Mouse (Mus musculus): ENCODE results near the gene Haus5. TPM values are rescaled to one million over a fixed set of nuclear protein-coding genes. Genes with fewer than 3 reads are reported as not detected.

Haus5 gene
- total RNA-seq (2021) = 1 to 10 TPM; 4.5 to 5.0 TPM
- long read RNA-seq, experiment 1, partial matches to known transcripts = 0 of 7 reads
- long read RNA-seq, experiment 1, other reads (novel, unspliced or antisense) = 3 of 7 reads
- long read RNA-seq, experiment 2, partial matches to known transcripts = 1 of 5 reads
- long read RNA-seq, experiment 2, other reads (novel, unspliced or antisense) = 2 of 5 reads

- peak; percentile 88 to 94 for DNase-seq (ENCODE audit: low spot score in 2 of 2)
These were observed at the start of gene Haus5 for GRCm38 (mm10) chr7:30664529-30665200. Haus5 (minus strand) TSS chr7:30664994.

DNA sequence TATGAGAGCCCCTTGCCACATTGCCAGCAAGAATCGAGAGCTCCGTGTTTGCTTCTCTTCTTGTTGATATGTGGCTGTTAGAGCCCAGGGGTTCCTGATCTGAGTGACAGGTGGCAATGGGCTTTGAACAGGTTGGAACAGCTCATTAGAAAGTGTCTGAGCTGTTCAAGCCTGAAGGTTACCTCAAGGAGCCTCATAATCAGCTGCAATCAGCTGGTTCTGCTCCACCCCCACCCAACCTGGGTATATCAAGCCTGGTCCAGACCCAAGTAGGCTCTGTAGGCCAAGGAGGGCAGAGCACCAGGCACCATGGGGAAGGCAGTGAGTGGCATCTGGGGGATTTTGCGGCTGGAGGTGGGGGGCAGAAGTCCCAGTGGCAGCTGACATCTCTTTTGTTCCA lies 47.1 kb upstream of the Haus5 start, which contains the start of gene Atp4a:
Gene Atp4a (plus strand): TSS at position 268 of the 400 bp plus-strand sequence.
- DNase-seq (ENCODE audit: low spot score in 2 of 2) = no peak

DNA sequence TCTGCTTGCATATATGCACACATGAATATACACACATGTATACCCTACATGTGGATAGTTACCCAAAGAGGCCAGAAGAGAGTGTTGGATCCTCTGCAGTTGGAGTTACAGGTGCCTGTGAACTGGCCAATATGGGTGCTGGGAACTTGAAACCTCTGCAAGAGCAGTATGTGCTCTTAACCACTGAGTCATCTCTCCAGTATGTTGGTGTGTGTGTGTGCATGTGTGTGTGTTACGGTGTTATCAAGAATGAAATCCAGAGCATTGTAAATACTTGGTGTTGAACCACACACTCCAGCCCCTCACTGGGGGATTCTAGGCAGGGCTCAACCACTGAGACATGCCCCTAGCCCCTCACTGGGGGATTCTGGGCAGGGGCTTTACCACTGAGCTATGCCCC lies 42.6 kb upstream of the Haus5 start:
- no peak for DNase-seq (ENCODE audit: low spot score in 2 of 2)

DNA sequence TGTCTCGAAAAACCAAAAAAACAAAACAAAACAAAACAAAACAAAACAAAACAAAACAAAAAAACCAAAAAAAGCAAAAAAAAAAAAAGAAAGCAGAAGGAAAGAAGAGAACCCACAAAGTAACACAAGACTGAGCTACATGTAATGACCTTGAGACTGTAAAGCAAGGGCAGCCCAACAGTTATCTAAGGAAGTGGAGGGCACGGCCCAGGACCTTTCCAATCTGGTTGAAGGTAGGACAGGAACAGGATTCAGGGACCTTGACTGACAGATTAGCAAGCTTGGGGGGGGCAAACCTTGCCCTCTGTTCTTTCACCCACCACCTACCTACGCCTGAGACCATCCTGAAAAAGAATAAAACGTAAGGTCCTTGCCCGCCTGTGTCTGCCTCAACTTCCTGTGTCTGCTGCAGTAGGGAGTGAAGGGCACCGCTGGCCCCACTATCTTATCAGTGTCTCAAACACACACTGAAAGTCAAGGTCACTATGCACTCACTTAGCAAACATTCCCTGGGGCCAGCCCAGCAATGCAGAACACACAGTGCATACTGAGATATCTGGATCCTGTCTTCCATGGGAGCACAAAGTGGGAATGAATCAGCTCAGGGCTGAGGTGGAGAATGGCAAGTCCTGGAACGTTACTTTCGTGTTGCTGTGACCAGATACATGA lies 41.6 kb upstream of the Haus5 start:
- DNase-seq (ENCODE audit: low spot score in 2 of 2) = no peak

GRCm38 (mm10) chr7:30698589-30698988 lies 33.8 kb upstream of the Haus5 start, which contains the start of gene 2200002J24Rik:
2200002J24Rik (plus strand) TSS chr7:30698926.
- DNase-seq (ENCODE audit: low spot score in 2 of 2) = no peak

DNA sequence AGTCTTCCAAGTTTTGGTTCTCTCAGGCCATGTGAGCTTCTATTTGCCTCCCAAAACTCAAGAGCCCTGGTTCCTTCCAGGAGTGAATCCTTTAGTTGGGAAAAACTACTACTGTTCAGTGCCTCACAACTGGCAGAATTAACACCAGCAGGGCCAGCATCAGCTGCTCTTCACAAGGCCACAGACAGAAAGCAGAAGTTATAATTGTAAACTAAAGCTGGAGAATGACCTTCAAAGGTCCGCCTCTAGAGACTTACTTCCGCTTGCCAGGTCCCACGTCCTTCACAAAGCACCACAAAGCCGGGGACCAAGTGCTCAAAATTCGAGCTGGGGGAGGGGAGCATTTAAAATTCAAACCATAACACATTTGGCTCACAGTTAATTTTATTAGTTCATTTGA lies 33.3 kb upstream of the Haus5 start:
- no peak for DNase-seq (ENCODE audit: low spot score in 2 of 2)

- DNase-seq (ENCODE audit: low spot score in 2 of 2) = no peak
These were observed 23.5 kb upstream of the Haus5 start for GRCm38 (mm10) chr7:30688325-30688724.

DNA sequence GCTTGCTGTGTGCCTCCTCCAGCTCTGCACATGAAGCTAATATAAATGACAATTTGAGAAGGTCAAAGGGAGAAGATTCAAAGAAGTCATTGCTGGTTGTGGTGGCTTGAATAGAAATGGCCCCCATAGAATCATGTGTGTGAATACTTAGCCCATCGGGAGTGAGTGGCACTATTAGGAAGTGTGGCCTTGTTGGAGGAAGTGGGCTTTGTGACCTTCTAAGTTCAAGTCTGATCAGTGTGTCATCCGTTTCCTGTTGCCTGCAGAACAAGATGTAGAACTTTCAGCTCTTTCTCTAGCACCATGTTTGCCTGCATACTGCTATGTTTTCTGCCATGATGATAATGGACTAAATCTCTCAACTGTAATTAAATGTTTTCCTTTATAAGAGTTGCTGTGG lies 18.6 kb upstream of the Haus5 start:
- no peak for DNase-seq (ENCODE audit: low spot score in 2 of 2)

DNA sequence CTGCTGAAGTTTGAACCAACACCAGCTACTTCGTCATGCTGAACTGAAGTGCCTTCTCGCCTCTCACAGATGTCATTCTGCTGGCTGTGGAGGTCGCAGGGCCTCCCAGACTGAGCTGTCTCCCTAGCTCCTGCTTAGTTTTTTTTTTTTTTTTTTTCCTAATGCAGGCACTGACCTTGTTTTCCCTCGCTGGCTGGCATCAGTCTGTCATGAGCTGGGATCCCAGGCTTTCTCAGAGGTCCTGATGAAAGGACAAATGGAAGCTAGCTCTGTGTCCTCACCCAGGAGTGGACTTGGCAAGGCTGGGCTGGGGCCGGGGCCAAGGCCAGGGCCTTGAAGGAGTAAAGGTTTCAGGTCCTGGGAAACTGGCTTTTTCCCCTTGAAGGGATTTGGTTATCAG lies 17.1 kb upstream of the Haus5 start:
- no peak for DNase-seq (ENCODE audit: low spot score in 2 of 2)

- DNase-seq (ENCODE audit: low spot score in 2 of 2) = peak in 1 of 2 experiments; percentile 25
These were observed 13.6 kb upstream of the Haus5 start for GRCm38 (mm10) chr7:30678263-30678975.

DNA sequence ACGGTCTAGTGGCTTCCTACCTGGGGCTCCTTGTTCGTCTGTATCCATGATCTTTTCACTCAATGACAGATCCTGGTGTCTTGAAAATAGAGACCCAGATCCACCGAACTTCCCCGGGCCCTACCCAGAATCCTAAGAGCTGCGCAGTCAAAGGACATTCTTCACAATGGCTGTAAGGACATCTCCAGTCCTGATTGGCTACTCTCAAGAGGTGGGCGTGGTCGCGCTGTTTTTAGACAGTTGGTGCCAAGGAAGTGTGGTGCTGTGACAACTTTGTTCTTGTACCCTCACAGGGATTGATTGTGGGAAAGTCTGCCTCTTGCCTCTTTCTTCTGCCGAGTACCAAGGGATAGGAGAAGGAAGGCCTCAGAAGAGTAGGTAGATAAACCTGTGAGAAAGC lies 6.7 kb upstream of the Haus5 start, which contains the start of gene Pmis2:
Gene Pmis2 (minus strand): TSS at position 126 of the 400 bp plus-strand sequence.
- no peak for DNase-seq (ENCODE audit: low spot score in 2 of 2)

- no peak for DNase-seq (ENCODE audit: low spot score in 2 of 2)
These were observed 4.4 kb upstream of the Haus5 start for GRCm38 (mm10) chr7:30669229-30669628.

- peak in 1 of 2 experiments; percentile 12 for DNase-seq (ENCODE audit: low spot score in 2 of 2)
These were observed 527 bp upstream of the Haus5 start for GRCm38 (mm10) chr7:30665321-30665720.

DNA sequence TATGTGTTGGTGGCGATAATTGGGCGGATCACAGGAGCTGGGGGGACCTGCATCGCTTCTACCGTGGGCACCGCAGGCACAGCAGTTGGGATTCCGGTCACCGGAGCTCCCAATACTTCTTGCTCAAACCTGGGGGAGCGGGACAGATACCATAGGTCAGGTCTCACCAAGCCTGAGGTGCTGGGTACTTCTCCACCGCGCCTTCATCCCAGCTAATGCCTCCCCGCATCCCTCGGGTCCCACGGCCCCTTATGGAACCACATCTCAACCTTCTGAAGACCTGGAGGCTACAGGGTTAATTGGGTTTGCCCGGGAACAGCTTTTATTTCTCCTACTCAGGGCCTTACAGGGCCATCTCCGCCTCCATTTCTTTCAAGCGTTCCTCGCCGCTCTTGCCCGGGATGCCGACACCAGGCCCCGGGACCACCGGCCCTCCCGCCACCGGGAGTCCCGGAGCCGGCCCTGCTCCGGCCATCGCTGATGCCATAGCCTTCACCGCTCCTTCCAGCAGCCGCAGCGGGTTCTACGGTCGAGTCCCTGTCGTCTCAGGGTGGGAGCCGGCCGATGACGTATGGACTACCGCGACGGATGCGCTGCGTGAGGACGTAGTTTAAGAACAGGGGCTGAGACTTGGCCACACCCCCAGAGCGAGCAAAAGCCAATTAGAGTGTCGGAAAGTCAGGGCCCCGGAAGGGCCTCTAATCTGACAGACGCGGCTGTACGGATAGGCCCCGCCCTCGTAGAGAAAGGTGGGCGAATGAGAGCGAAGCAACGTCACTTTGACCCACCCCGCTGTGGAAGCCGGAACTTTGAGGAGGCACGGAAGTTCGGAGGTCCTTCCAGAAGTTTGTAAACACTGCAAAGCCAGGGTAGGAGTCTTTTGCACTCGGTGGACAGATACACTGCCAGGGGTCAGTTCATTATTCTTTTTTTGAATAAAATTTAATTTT lies 14.9 kb downstream of the Haus5 start, which contains the start of gene Rbm42:
Gene Rbm42 (minus strand): TSS at position 727 of the 950 bp plus-strand sequence.
- DNase-seq (ENCODE audit: low spot score in 2 of 2) = peak; percentile 97 to 99

DNA sequence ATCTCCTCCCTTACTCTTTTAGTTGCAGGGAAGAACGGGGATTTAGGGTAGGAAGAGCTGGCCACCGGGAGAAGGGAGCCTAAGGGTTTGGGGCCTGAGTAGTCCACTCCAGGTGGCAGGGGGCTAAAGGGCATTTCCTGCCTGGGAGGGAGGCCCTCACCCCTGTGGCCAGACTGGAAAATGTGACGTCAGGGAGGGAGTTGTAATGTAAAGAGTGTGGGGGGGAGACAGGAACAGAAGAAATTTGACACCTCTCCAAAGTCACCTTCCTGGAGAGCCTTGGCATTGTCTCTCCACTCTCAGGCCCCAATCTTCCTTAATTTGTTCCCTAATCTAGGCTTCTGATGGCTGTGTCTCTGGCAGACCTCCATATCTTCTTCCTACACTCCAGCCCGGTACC lies 25.7 kb downstream of the Haus5 start:
- DNase-seq (ENCODE audit: low spot score in 2 of 2) = no peak

DNA sequence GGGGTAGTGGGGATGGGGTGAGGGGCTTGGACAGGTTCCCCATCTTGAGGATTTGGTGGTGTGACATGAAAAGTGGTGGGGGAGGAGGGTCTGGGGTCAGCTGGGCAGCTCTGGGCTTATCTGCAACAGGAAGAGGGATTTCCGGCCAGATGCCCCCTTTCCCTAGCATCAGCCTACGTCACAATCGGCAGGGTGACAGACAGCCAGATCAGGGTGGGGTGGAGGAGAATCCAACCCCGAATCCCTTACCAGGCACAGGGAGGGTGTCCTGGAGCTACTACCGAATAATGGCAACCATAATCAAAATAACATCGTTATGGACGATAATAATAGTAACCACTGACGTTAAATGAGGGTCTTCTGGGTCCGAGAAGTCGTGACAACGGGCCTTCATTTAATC lies 28.4 kb downstream of the Haus5 start:
- DNase-seq (ENCODE audit: low spot score in 2 of 2) = no peak

GRCm38 (mm10) chr7:30635752-30636151 lies 29.0 kb downstream of the Haus5 start, which contains the start of gene Etv2:
Etv2 (minus strand) TSS chr7:30635852.
- no peak for DNase-seq (ENCODE audit: low spot score in 2 of 2)

- DNase-seq (ENCODE audit: low spot score in 2 of 2) = peak; percentile 22 to 30
These were observed 30.2 kb downstream of the Haus5 start for GRCm38 (mm10) chr7:30634621-30635020.

GRCm38 (mm10) chr7:30633762-30634412 lies 30.9 kb downstream of the Haus5 start:
- DNase-seq (ENCODE audit: low spot score in 2 of 2) = no peak

DNA sequence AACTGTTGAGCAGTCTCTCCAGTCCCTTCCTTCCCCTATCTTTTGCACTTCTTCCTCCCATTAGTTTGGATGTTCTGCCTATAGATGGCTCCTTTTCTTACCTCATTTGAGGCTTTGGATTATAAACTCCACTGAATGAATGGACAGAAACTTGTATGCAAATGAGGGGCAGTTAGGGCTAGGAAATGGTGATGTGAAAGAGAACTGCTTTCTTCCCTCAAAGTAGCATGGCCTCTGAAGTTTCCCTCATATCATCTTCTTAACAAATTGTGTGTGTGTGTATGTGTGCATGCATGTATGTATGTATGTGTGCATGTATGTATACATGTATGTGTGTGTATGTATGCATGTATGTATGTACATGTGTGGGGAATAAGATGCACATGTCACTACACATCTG lies 35.8 kb downstream of the Haus5 start:
- DNase-seq (ENCODE audit: low spot score in 2 of 2) = no peak

All from layer of hippocampus, postnatal 14 days (tissue).